Mouse (Mus musculus) limb, embryonic 12.5 days (tissue): ENCODE measurements around the gene Mfsd4b2. TPM values are rescaled to one million over a fixed set of nuclear protein-coding genes. Genes with fewer than 3 reads are reported as not detected.

ENCODE experiments used
- ATAC-seq: fragments of 200-750 bp; cut with Nextera tagmentation; 2 replicates; pipeline ENCODE4 v1.8.0; 2017; ENCODE audit warnings: low read depth, moderate TSS enrichment; ENCODE audit not compliant: insufficient number of reproducible peaks, insufficient read depth, low FRiP score, low TSS enrichment
- H3K27ac ChIP-seq: fragments of 300-500 bp; sonication (generic); 2 replicates; pipeline ENCODE4 v1.5.1; 2016; ENCODE audit warnings: mild to moderate bottlenecking, moderate library complexity
- H3K27me3 ChIP-seq: fragments of 300-500 bp; sonication (generic); 2 replicates; pipeline ENCODE4 v1.6.1; 2016; ENCODE audit warnings: mild to moderate bottlenecking, moderate library complexity
- H3K36me3 ChIP-seq: fragments of 300-500 bp; sonication (generic); 2 replicates; pipeline ENCODE4 v1.6.1; 2016; ENCODE audit warnings: mild to moderate bottlenecking, moderate library complexity
- H3K4me1 ChIP-seq: fragments of 300-500 bp; sonication (generic); replicated peaks from 2 replicates; pipeline ENCODE4 v1.6.1; 2016
- H3K4me2 ChIP-seq: fragments of 300-500 bp; sonication (generic); 2 replicates; pipeline ENCODE4 v1.6.1; 2016; ENCODE audit warnings: mild to moderate bottlenecking, moderate library complexity
- H3K4me3 ChIP-seq: fragments of 300-500 bp; sonication (generic); replicated peaks from 2 replicates; pipeline ENCODE4 v1.5.1; 2016; ENCODE audit warnings: mild to moderate bottlenecking
- H3K9ac ChIP-seq: fragments of 300-500 bp; sonication (generic); replicated peaks from 2 replicates; pipeline ENCODE4 v1.6.1; 2016; ENCODE audit warnings: mild to moderate bottlenecking, moderate library complexity
- H3K9me3 ChIP-seq: fragments of 300-500 bp; sonication (generic); 2 replicates; pipeline ENCODE4 v1.6.1; 2016; ENCODE audit warnings: mild to moderate bottlenecking, moderate library complexity
- WGBS: fragments of 180-500 bp; shearing (Covaris S2); methylation state at CpG from one replicate; pipeline ENCODE4 v1.1.7; 2016; 5-methylcytosine and 5-hydroxymethylcytosine counted together
- polyA plus RNA-seq: library from polyadenylated mRNA; unstranded; fragments of >200 nt; fragmentation: Nextera tagmentation; extraction: Ambion mirVana; gene quantifications from 2 replicates; pipeline ENCODE4 v1.2.1, GENCODE M21; 2016

Mfsd4b2 gene
- polyA plus RNA-seq, 1 experiment from 2014 or later = not detected

GRCm38 (mm10) chr10:39888621-39889020 is 38.1 kb downstream of the Mfsd4b2 start:
- Histone ChIP-seq H3K9ac (no peak overlapping the region), H3K4me3 (no peak overlapping the region), H3K4me2 (no peak overlapping the region), H3K27ac (no peak overlapping the region), H3K36me3 (peaks cover 6% of the 10 kb centered on the region; the same call in 1 of the 2 replicates), H3K4me1 (no peaks in the 10 kb centered on the region), H3K27me3 (no peaks in the 10 kb centered on the region), H3K9me3 (no peaks in the 10 kb centered on the region)
- no peak for ATAC-seq
- 63% methylated on average over 3 of the region's 3 CpGs for WGBS

Other genes with a start within 250 kb of the Mfsd4b2 start
- gene Rev3l, start 194.8 kb downstream of the Mfsd4b2 start, polyA plus RNA-seq = 13.8 TPM in 2 replicates
- gene Mfsd4b4, start 27.7 kb downstream of the Mfsd4b2 start, polyA plus RNA-seq = 6.8 and 6.9 TPM in 2 replicates
- 0.15 and 0.23 TPM in 2 replicates for gene Mfsd4b3, start 33.2 kb upstream of the Mfsd4b2 start, polyA plus RNA-seq
- 0.11 and 0.15 TPM in 2 replicates for gene Mfsd4b5, start 59.7 kb upstream of the Mfsd4b2 start, polyA plus RNA-seq
- 0.23 and 0.33 TPM in 2 replicates for gene Mfsd4b1, start 98.3 kb upstream of the Mfsd4b2 start, polyA plus RNA-seq
- 18.3 and 19.8 TPM in 2 replicates for gene Slc16a10, start 215.3 kb upstream of the Mfsd4b2 start, polyA plus RNA-seq